Mouse (Mus musculus): ENCODE measurements around the gene Adamts20. TPM values are rescaled to one million over a fixed set of nuclear protein-coding genes. Genes with fewer than 3 reads are reported as not detected.
"Not testable (repeated sequence)": the region's sequence is repeated elsewhere in the genome, so short reads cannot be mapped to it uniquely, and the experiment has no call there.

Gene Adamts20
- polyA plus RNA-seq, 1 experiment = 8.6 TPM

DNA sequence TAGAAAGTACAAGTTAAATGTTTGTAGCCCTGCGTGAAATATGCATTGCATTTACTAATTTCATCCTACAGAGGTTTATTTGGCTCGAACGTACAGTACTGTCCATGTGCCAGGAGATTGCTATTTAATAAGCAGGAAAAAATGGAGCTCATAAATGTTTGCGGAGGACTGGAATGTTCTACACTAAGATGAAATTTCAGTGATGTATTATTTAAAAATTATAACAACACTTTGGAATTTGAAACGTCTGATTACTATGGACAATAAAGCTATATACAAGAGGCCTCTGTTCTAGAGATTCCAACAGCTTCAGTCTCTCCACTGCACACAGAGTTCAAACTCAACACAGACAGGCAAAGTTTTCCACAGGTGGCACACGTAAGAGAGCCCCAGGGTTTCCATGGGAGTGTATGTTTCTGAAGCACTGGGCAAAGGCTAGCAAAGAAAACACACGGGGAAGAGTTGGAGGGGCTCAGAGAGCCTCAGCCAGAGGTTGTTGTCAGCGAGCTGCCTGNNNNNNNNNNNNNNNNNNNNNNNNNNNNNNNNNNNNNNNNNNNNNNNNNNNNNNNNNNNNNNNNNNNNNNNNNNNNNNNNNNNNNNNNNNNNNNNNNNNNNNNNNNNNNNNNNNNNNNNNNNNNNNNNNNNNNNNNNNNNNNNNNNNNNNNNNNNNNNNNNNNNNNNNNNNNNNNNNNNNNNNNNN is 20.6 kb downstream of the Adamts20 start:
- DNase-seq (ENCODE audit: extremely low spot score in 1 of 2, low spot score in 1 of 2) = no peak

DNA sequence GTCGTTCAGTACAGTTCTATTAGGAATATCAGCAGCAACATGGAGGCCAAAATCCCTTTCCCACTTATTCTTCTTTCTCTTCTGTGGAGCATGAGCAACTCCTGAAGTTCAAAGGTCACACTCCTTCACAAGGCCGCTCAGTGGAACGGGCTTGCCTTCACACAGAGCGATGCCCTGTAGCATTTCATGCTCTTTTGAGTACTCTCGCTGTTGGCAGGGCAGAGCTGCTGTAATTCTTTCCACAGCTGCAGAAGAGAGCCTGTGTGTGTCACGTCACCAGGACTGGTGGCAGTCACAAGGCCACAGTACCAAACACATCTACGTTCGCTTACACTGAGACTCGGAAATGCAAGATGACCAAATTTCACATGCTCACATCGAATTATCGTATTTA is 21.2 kb downstream of the Adamts20 start:
- no peak for DNase-seq (ENCODE audit: extremely low spot score in 1 of 2, low spot score in 1 of 2)

DNA sequence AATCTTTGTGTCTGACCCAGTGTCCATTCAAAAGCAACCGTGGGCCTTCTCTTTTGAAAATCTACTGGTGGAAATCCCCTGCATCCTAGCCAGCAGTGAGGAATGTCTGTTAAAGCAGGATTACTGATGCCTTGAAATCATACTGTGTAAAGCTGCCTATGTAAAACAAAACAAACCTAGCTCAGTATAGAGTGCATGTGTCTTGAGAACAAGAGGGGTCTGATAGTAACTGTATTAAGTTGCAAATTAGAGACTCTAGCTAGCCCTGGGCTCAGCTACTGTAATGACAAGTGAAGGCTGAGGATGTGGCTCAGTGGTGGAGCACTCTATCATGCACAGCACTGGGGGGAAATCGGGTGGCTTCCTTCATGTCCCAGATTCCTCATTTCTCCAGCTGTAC is 22.2 kb downstream of the Adamts20 start:
- DNase-seq (ENCODE audit: extremely low spot score in 1 of 2, low spot score in 1 of 2) = no peak

DNA sequence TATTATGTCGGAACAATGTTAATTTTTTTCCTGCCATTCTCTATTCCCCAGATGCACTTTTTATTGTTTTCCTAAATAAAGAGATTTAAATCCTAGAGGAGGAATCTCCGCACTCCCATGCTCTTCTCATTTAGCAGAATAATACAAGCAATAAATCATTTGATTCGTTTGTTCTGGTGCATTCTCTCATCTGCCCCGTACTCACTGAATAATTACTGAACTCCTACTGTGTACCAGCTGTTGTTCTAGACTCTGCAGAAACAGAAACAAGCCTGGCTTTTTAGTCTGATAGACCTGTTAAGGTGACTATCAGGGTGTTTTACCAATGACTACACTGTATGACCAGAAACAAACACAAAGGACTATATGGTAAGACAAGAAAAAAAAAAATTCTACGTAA is 29.7 kb downstream of the Adamts20 start:
- no peak for DNase-seq (ENCODE audit: extremely low spot score in 1 of 2, low spot score in 1 of 2)

DNA sequence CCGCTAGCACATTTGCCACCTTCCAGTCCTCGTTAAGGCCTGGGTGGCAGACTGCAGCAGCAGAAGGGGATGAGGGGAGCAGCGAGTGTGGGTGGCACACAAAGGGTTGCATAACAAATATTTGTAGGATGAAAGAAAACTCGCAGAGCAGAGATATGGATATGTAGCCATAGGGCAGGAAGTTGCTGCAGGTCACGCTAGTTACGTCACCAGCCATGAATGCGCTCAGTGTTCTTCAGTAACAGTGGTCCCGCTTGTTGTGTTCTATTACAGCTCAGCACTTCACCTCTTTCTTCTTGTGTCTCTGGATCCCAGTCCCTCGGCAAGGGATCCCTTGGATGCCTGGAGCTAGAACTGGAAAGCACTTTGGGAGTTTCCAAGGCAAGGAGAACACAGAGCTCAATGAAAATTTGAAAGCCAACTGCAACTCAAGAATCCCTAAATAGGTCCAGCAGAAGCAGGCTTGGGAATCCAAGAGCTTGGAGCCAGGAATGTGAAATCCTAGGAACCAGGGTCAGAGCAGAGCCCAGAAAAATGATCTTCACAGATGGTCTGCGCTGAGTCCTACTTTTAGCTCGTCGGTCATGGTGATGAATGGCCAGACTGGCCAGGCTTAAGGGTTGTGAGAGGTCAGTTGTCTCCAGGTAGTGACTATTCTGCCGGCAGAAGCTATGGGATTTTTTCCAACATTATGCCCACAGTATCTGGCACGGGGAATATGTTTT is 34.4 kb downstream of the Adamts20 start:
- no peak for DNase-seq (ENCODE audit: extremely low spot score in 1 of 2, low spot score in 1 of 2)

DNA sequence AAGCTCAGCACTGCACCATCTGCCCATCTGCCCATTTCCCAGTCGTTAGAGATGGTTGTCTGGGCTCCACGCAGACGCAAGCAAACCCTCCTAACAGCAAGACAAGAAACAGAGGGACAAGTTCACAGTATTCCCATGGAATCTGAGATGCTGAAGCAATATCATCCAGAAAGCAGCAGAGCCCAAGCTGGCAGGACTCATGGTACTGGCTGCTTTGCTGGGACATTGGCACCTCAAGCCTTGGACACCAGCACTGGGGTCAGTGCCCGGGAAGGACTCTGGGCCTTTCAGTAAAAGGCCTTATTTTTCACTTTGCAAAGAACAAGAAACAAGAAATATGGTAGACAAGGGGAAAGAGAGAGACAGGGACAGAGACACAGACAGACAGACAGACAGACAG is 36.5 kb downstream of the Adamts20 start:
- no peak for DNase-seq (ENCODE audit: extremely low spot score in 1 of 2, low spot score in 1 of 2)

DNA sequence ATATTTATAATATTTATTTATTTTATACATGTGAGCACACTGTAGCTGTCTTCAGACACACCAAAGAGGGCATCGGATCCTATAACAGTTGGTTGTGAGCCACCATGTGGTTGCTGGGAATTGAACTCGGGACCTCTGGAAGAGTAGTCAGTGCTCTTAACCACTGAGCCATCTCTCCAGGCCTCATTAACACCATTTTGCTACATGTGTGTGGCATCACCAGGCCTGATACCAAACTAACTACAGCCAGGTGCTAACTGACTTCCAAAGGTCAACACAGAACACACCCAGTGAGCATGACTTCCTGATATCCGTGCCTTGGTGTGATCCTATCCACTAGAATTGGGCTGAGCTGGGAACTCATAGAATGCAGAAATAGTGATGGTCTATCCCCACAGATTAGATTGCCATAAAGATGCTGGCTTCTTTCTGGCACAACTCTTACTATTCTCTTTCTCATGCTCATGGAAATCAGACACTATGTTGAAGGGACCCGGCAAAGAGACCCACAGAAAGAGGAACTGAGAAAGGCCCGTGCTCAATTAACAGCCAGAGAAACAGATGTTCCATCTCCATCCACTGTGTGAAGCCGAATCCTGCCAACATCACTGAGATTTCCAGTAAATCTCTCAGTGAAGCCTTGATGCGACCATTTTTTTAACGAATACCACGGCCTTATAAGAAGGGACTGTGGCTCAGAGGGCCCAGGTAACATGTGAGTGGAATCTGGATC is 37.6 kb downstream of the Adamts20 start:
- DNase-seq (ENCODE audit: extremely low spot score in 1 of 2, low spot score in 1 of 2) = no peak

DNA sequence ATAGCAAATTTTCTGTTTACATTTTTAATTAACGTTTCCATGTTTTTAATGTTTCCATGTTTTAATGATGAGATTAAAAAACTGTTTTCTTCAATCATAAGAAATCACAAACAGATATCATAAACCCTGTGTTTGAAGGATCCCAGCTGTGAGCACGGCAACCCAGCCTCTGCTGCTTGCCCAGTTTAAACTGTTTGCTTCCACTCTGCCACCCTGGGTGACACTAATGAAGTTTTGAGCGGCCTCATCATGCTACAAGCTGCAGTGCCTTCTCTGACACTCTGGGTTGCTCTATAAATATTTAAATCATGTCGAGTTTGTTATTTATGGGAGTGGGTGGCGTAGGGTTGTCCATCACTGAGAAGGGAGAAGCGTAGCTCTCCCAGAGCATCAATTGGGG is 44.7 kb downstream of the Adamts20 start:
- no peak for DNase-seq (ENCODE audit: extremely low spot score in 1 of 2, low spot score in 1 of 2)

DNA sequence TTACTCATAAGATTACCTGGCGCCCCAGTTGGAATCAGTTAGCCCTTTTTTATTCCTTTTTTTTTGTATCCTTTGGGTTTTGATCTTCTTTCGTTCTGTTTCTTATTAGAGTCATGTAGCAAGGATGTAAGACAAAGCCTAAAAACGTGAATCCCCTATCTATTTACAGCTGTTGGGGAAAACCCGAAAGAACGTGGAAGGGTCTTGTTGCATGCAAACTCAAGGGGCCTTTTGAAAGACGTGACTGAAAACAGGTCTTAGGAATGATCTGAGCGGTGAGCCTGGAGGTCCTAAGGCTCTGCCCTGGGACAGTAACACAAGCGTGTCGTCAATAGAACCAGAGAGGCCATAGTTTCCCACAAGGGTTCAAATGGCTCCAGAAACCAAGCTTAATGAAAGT is 46.1 kb downstream of the Adamts20 start:
- no peak for DNase-seq (ENCODE audit: extremely low spot score in 1 of 2, low spot score in 1 of 2)

DNA sequence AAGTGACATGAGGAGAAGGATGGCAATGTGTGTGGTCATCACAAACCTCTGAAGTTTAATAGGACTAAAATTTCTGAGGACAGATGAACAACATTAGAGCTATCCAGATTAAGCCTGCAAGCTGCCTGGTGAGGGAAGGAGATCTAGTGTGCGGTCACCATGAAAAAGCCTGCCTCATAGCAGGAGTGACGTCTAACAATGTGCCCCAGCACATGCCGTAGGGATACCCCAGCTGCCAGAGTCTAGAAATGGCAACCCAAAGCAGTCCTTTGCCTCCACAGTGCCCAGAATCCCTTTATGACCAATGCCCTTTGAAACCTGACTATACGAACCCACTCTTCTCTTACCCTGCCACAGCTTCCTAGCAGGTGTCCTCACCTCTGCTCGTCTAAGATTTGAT is 46.8 kb downstream of the Adamts20 start:
- DNase-seq (ENCODE audit: extremely low spot score in 1 of 2, low spot score in 1 of 2) = no peak

DNA sequence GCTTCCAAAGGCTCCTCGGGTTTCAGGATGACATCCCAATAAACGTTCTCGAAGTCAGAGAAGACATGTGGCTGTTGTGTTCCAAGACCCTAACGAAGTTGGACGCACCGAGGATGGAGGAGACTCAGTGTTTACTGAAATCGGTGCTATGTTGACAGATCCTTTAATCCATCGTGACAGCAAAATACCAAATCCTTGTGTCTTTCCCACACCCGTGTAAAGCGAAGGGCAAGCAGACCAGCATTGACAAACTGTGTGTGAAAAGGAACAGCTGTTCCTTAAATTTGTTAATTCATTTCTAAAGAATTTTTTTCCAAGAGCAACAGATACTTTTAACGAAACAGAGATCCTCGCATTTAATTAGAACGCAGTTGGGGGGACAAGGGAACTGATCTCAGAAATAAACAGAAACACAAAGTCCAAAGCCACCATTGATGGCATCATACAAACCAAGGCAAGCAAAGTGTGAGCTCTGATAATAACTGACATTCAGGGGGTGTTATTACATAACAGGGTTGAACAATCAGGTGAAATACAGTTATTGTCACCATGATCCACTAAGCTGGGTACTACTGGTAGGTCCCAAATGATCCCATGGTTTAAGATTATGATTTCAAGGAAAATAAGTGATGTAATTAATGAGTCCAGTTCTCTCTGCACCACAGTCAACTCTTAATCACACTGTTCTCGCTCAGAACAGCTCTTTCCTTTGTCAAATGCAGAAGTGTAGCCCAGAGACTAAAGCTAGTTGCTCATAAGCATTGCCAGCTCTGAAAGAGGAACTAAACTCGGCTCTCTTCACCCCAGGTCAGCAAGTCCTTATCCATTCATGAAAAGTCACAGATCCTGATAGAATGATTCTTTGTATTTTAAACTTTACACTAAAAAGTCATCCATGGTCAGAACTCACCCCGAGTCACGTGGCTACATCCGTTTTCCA is 47.7 kb downstream of the Adamts20 start:
- no peak for DNase-seq (ENCODE audit: extremely low spot score in 1 of 2, low spot score in 1 of 2)

DNA sequence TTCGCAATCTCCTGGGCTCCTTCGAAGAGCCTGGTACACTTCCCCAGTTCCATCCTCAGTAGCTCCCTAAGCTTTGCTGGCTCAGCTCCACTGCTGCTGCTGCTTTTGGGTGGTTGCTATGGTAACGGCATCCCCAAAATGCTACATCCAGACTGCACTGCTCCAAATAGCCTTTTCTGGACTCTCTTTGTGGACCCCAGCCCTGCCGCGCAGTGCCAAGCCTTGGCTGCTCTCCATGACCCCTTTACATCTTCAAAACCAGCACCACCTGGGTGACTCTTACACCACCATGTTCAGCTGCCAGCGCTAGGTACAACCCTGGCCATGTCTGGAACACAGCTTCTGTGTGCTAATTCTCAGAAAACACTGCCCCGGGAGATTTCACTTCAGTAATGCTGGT is 55.4 kb downstream of the Adamts20 start:
- DNase-seq (ENCODE audit: extremely low spot score in 1 of 2, low spot score in 1 of 2) = peak; percentile 63 to 81

DNA sequence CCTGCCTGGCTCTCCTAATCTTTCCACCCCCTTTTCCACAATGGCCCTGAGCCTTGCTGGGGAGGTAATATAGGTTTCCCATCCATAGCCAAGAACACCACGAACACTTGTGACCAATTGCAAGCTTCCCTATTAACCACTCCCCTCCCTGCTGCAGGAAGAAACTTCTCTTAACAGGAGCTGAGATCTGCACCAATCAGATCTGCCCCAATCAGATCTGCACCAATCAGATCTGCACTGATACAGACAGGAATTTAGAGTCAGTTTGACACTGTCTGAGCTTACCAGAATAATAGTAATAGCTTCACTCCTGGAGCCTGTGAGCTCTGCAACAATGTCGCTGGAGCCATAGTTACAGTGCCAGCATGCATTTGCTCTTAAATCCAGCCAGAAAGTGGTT is 58.9 kb downstream of the Adamts20 start:
- no peak for DNase-seq (ENCODE audit: extremely low spot score in 1 of 2, low spot score in 1 of 2)

DNA sequence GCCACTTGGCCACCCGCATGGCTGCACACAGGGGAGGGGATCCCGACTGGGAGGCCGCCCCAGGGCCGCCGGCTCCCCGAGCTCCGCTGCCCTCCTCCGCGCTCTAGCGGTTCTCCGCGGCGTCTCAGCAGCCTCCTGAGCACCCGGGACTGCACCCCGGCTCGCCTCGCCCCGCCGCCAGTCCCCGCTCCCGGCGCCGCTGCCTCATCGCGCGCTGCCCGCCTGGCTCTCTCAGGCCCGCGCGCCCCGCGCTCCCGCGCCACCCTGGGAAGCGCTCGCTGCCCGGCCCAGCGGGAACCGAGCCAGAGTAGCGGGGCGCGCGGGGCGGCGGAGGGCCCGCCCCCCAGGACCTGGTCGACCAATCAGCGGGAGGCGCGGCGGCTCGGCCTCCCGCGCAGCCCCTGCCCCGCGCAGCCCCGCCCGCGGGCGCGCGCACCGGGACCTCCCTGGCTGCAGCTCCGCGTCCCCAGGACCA is 61.1 kb downstream of the Adamts20 start:
- peak; percentile 31 to 91 for DNase-seq (ENCODE audit: extremely low spot score in 1 of 2, low spot score in 1 of 2)

DNA sequence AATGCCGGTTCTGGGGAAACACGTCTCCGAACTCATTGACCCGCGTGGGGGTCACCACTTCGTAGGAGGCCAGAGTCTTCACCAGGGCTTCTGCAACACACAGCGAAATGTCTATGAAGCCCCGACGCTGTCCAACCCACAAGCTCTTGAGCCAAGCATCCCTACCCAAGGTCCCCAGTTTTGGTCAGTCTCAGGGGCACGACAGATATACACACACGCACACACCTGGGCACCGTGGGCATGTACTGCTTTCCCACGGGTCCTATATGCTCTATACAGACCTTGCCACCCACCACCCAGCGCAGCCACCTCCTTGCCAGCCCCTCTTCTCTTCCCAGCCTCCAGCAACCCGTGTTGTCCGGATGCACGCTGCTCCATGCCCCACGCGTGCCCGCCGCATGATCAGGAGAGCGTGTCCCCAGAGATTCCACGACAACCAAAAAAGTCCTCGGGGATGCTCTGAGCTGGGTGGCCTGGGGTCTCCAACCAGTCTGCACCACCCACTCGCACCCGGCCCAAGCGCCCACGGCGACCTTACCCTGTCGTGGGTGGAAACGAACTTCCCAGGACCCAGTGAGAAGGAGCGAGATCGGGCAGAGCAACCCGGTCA is 61.7 kb downstream of the Adamts20 start:
- no peak for DNase-seq (ENCODE audit: extremely low spot score in 1 of 2, low spot score in 1 of 2)

DNA sequence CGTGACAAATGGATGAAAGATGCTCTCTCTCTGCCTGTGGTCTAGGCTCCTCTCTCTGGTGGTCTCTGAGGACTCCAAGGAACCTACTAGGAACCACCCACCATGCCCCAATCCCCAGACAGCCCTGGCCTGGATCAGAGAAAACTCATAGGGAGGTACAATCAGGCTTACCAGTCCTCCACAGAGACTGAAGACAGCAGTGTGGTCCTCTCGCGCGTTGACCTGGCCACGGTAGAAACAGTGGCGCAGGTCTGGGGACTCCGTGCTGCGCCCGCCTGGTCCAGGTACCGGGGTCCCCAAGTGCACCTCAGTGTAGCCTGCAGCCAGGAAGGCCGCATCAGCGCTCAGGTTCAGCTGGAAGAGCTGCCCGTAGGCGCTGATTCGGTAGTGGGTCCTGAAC is 62.2 kb downstream of the Adamts20 start:
- DNase-seq (ENCODE audit: extremely low spot score in 1 of 2, low spot score in 1 of 2) = no peak

DNA sequence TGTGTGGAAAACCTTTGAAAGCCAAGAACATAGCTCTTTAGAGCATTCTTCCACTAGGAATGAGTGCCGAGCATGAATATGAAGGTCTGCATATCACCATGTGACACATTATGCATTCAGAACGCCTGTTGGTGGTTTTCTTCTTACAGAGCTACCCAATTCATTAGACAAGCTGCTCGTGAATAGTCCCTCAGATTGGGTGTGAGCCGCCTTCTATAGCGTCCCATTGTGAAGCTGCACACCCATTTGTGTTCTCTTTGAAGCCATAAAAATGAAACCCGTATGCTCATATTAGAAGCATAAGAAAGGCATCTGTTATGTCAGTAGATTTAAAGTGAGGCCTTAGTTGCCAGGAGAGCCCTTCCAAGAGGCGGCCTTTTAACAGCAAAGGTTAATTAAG is 72.5 kb downstream of the Adamts20 start:
- no peak for DNase-seq (ENCODE audit: extremely low spot score in 1 of 2, low spot score in 1 of 2)

DNA sequence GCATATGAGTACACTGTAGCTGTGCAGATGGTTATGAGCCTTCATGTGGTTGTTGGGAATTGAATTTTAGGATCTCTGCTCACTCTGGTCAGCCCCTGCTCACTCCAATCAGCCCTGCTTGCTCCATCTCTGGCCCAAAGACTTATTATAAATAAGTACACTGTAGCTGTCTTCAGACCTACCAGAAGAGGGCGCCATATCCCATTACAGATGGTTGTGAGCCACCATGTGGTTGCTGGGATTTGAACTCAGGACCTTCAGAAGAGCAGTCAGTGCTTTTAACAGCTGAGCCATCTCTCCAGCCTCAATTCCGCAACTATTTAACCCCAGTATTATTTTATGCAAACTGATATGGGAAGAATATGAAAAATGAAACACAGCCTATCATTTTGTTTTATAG is 75.1 kb downstream of the Adamts20 start:
- DNase-seq (ENCODE audit: extremely low spot score in 1 of 2, low spot score in 1 of 2) = not testable (repeated sequence)

DNA sequence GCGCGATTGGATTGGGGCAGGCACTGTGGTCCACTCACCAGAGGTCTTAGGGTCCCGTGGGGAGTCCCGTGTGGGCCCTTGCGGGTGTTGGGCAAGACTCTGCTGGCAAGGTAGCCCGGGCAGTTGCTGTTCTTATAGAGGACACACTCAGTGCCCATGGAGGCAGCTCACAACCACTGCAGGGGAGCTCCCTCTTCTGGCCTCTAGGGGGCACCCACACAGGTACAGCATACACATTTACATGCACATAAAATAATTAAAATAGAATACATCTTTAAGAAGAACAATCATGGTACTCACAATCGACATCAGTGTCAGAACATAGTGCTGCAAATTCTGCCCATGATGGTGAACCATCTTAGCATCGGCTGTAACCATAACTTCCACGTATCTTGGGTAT is 85.8 kb downstream of the Adamts20 start:
- DNase-seq (ENCODE audit: extremely low spot score in 1 of 2, low spot score in 1 of 2) = peak in 1 of 2 experiments; percentile 16

DNA sequence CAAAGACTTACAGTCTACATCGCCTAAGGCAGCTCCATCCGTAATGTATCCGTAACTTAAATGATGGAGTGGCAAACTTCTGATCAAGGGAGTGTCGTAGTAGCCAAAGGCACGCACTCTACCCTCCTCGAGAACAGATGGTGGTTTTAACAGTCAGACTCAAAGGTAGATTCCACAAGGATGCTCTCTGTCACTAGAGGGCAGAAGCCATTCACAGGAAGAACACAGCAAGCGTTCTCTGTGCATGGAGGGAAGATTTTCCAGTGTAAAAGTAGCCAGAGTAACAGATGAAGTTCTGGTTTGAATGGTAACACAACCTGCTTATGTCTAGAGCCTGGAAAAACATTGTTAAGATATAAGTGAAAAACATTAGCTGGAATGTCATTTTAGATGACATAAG is 92.7 kb downstream of the Adamts20 start:
- DNase-seq (ENCODE audit: extremely low spot score in 1 of 2, low spot score in 1 of 2) = peak in 1 of 2 experiments; percentile 36
